Mouse (Mus musculus): ENCODE measurements around the gene Arsb.

DNA sequence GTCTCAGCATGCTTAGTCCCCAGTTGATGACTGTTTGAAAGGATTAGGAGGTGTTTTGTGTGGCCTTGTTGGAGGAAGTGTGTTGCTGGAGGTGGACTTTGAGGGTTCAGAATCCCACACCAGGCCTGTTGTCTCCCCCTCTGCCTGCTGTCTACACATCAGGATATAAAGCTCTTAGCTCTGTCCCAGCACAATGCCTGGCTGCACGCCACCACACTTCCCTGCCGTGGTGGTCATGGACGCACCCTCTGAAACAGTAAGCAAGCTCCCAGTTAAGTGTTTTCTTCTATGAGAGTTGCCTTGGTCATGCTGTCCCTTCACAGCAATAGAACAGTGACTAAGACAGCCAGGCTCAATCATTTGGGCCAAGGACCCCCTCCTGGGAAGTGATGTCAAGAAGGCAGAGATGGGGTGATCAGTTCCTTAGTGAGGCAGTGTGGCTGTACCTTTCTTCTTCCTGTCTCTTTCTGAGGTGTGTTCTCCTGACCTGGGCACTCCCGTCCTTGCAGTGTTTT, 149.4 kb downstream of the Arsb start:
- TF ChIP-seq CTCF (conservative IDR thresholded peaks at IDR 0.05; ENCODE audit: low read length) (no peak), POU5F1 (IDR thresholded peaks at IDR 0.05; ENCODE audit: borderline replicate concordance, low read length) (no peak), NANOG (IDR thresholded peaks at IDR 0.05; ENCODE audit: borderline replicate concordance, low read length) (no peak)
